Mouse (Mus musculus): ENCODE data around the gene Cfap299.
A peak's percentile ranks its signal among the peaks of the same experiment; 100 is the strongest.

Gene Cfap299

DNA sequence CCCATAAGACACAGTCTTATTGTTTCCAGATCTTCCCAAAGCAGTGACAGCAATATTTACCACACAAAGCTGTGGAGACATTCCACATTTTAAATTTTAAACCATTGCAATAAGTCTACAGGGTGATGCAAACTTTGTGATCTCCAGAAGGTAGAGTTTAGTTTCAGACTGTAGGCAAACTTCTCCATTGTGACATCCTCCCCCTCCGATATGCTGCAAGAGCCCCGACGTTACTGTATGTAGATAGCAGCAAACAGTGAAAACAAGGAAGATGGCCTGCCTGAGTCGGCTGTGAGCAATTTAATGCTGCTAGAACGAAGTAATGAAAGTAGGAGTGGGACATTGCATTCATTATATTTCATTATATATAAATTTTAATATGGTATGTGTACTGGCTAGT is 359.1 kb downstream of the Cfap299 start:
- DNase-seq = no peak

DNA sequence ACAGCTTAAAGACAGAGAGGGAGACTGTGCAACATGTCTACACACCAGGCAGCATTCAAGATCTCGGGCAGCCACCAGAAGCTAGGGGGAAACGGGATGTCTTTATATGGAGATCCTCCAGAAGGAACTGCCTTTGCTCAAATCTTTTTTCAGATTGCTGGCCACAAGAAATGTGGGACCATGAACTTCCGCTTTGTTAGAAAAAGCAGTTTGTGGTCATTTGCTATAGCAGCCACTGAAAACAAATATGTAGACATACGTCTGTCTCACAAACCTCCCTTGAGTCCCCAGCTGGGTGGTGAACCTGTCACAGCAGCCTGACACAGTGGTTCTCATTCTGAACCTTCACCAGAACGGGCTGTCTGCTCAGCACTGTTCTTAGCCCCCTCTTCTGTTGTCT is 363.0 kb downstream of the Cfap299 start:
- no peak for DNase-seq

DNA sequence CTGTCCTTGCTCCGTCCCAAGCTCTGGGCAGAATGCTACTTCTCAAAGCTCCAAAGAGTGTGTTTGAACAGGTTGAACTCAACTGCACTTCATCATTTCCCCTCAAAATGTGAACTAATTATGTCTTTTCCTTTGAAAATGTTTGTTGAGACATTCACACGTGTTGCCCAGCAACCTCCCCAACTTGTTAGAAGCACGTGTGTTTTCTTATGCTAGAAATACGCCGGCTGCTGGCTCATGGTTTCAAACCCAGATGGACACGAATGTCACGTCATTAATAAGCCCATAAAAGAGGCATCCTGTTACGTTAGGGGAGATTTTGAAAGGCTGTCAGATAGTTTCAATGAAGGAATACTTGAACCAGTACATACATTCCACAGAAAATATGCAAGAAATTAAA is 367.2 kb downstream of the Cfap299 start:
- DNase-seq = no peak

DNA sequence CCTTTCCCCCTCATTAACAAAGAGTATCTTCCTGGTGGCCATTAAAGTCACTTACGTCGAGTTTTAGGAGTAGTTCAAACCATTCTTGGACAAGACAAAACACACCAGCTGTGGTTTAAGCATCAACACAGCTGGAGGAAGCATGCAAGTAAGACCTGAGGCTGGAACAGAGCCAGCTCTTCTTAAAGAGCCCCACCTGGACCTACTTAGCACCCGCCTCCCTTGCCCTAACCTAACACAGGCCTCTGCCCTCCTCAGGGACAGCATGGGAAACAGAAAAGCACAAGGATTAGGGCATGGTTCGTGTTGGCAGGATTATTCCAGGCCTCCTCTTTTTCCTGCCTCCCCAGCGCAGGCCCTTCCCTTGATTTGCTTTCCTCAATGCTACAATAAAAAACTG is 374.9 kb downstream of the Cfap299 start:
- DNase-seq = no peak

DNA sequence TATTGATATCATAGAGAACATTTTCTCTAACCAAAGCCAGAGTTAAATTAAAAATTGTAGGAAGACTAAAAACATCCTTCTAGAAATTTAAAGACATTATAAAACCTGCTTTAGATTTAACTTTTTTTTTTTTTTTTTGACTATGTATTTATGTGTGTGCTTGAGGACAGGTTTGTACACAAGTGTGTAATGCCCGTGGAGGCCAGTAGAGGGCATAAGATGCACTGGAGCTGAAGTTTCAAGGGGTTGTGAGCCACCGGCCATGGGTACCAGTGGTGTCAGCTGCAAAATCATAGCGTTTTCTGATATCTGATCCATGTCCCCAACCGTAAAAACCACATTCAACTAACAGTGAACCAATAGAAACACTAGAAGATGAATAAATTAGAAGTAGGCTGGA is 377.5 kb downstream of the Cfap299 start:
- DNase-seq = no peak

DNA sequence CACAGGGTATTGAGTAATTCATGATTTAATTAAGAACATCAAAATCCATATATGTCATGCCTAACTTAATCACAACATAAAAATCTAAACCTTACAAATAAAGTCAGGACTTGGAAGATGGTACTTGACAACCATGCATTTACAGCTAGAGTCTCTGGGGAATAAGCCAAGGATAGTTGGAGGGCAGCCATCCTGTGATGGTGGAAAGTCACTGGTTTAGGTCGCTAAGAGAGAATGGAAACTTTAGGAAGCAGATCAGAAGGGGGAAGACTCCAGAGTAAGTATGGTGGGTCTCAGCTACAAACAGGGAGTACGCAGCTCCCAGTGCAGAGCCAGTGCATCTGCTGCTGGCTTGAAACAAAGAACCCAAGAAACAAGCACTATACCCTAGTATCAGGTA is 386.3 kb downstream of the Cfap299 start:
- no peak for DNase-seq

DNA sequence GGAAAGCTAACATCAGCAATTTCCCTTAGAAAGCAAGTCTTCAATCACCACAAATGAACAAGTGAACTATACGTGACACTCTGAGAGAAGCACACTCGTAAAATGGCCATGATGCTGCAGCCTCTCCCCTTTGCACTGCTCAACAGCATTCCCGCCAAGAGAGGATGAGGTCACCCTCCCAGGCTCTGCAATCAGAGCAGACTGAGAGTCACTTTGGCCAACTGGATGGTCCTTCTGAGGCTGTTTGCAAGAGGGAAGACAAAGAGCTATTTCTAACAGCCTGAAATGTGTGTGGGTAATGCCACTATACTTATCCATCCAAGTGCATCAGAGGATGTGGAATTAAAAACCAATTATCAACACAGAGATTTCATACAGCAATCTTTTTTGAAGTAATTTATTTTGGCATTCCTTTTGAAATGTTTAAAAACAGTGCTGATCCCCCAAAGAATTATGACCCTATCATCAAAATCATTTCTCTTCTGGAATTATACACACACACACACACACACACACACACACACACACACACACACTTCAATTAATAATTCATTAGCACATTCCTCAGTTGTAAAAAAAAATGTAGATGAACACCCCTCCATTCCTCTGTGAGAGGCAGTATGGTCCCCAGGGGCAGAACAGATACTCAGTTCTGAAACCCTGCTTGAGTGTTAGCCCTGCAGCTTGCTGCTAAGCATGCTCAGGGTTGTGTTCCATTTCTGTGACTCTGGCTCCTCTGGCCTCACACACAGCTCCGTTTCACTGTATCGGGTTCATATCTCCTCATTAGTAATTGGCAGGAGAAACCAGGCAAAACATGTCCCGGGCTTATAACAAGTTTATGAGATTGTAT is 403.3 kb downstream of the Cfap299 start:
- no peak for DNase-seq

DNA sequence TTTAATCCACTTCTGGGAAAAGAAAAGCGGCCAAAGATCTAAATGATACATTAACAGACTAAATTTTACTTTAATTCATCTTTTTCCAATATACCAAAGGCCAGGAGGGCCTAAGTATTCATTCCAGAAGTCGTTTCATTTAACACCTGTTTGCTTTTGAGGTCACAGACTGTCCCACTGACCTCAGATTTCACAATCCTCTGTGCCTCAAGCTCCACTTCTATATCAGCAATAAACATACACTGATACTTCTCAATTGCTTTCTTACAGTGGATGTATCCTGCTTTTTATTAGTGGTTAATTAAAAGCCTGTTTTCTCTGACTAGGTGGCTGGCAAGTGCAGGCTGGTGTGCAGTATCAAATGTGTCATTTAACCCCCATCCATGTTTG is 403.9 kb downstream of the Cfap299 start:
- no peak for DNase-seq

DNA sequence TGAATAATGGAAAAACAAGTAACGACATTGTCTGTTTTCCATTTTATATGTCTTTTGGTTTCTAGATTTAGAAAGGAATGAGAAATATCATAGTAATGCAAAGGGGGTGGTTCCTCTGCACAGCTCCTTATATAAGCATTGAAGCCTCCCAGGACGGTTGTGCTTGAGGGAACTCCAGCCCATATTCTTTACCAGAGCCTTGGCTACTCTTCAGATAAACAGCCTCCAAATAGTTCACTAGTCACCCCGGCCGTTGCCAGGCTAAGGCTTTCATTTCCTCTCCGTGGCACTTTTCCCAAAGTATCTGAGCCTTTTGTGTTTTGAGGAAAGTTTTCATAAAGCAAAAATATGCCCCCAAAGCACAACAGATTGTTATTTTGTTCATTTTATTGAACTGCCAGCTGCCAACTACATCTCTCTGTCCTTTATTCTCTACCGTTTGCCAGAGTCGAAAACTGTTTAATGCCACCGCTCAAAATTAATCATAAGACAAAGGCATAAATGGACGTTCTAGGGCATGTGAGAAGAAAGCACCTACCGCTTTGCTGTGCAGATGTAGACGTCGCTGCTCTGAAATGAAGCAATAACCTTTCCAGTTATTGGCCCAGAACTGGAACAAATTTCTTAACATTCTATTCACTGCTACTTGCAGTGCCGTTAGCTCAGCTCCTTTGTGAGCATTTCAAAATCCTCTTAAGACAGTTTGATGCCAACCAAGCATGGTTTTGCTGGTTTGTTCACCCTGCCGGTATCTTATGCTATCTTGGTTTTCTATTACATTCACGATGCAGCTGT is 433.0 kb downstream of the Cfap299 start:
- no peak for DNase-seq

DNA sequence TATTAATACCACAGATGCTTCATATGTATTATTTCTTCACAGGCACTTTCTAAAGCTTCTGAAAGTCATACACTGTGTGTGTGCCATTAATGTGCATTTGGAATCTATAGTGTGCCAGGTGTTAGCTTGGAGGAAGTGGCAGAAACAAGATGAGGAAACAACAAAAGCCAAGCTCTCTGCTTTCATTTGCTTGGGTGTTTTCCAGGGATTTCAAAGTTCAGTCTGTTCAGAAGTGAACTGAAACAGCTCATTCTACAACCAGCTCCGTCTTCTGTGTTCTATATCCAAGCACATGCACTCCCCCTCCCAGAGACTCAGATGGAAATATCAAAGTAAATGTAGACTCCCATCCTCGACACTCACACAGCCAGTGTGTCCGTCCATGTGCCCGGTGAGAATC is 449.5 kb downstream of the Cfap299 start:
- DNase-seq = no peak

DNA sequence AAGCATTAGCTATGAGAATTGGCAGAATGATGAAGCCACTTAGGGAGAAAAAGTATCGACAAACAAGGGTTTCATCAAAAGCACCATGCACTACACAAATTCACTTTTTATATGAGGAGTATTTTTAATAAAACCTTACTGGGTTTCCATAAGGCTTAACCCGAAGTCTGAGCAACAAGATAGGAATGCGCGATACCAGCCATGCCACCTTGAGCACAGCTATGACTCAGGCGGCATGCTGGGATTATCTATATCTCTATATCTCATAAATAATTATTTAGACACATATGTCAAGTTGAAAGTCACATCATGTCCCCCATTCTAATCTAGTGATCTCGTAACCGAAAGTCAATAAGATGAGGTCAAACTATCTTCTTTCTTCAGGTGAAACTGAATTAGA is 453.0 kb downstream of the Cfap299 start:
- DNase-seq = no peak

DNA sequence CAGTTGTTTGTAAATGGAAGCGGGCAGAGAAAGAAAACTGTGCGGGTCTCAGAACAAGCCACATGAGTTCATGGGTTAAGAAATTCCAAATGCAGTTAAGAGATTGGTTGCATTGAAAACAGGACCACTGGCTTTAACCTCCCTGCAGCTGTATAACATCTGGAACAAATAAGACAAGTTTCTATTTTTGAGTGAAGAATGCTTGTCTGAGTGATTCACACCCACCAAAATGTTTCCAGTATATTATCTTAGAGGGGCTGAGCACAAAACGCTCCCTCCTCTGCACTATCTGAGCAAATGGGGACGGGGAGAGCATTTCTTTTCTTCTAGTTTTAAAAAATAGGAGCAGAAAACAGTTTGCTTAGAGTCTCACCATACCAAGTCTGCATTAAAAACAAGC is 458.6 kb downstream of the Cfap299 start:
- no peak for DNase-seq

DNA sequence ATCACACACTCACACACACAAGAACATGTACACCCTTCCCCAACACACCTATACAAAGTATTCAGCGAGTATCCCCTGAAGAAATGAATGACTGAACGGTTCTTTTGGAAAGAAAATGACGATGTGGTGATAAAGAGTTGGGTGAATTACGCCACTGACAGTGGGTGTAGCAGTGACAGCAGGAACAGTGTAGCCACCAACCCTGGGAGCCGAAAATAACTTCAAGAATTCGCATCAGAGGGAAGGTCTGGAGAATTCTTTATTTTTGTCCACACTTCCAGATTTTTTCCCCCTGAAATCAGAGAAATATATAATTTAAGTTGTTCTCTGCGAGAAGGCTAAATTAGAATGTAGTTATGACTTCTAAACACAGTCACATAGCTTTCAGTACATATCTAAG is 459.5 kb downstream of the Cfap299 start:
- DNase-seq = no peak

DNA sequence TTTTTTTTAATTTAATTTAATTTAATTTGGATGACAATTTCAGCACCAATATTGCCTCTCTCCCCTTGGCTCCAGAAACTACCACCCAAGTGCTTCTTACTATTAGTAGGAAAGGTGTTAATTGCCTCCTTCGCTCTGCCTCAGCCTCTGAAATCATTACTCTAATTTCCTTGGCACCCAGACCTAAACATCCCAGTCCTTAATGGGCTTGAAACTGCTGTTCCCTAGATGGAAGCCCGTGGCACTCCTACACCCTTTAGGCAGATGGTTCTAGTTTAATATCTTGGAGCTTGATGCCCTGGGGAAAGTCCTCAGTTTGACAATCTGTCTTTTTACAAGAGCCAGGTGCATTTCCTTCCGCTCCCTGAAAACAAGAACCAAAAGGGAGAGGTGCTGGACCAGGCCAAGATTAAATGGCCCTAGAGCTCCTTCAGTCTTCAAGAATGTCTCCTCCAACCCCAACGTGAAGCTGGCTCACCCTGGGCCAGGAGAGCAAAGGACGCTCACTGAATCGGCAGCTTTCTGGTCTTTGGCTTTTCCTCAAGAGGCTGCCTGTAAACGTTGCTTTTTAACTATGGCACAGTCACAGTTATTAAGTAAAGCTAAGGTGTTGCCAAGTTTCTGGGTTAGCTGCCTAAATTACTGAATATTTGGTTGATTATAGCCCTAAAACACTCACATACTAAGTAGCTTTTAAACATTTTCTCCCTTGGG is 461.9 kb downstream of the Cfap299 start:
- DNase-seq = no peak

DNA sequence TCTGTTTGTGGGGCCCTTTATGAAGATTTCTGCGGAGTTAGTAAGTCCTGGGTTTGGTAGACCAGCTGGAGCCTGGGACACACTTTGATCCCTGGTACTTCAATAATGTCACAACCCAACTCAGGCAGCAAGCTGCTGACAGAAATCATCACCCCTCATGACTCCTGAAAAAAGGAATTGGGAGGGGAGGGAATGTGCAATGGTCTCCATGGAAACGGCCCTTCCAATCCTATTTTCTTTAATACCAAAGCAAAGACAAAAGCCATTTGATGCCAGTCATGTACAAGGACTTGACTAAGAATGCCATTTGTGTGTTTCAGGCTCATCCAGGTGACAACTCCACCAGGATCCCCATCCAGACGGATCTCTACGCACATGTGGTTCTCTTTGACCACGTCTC is 472.4 kb downstream of the Cfap299 start:
- DNase-seq = no peak

DNA sequence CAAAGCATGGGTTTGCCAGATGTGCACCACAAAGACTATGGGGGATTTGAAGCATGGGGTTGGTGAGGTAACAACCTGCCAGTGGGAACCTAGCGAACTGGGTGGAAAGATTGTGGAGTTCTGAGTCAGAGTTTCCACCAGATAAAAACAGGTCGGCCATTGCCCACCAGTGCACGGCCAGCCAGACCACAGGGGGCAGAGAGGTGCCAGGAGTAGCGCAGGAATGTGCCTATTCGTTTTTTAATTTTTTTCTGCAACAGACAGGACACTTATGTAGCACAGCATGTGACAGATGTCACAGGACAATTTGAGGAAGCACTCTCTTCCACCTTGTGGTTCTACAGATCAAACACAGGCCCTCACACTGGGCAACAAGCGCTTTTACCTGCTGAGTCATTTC is 475.7 kb downstream of the Cfap299 start:
- no peak for DNase-seq

DNA sequence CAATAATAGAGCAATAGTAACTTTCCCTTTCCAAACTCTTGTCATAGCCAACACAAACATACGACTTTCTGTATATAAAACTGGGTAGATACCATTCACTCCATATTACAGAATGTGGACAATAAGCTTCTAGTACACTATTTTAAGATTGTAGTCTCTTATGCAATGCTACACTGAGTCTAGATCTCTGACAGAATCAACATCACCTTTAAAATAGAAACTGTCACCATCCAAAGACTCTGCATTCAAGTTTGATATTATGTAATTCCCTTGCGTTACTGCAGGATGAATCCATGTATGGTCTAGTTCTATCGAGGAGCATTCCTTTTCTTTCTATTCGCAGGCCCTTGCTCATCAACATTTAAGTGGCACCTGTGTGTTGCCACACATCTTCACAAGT is 477.4 kb downstream of the Cfap299 start:
- DNase-seq = no peak

DNA sequence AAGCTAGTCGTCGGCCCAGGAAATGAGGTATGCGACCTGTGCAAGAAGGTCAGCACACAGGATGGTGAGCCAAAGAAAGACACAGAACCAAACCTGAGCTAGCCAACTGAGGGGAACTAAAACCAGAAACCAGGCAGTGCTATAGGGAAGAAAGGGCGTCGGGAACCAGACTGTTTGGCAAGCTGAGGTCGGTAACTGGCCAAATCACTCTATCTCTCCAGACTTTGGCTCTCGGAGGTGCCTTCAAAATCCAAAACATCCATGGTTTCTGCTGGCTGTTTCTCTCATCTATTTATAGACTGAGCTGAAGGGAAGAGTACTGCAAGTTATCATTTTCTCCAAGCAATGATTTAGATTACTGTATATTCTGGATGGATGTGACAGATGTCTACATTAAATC is 477.9 kb downstream of the Cfap299 start:
- DNase-seq = peak; percentile 8

DNA sequence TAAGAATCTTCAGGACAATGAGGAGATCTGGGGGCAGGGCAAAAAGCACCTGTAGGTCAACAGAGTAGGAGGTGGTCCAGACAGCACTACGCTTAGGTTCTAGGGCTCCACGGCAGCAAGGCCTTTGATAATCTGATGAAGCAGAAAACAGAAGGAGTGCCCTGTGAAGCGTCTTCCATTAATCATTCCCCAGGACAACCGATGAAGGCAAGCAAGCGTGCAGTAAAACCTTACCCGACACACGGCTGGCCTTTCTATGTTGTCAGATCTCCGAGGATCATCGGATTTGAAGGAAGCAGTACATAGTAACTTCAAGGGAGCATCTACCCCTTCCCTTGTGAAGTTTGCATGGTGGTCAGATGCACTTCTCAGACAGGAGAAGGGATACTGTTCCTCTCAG is 478.8 kb downstream of the Cfap299 start:
- DNase-seq = no peak

DNA sequence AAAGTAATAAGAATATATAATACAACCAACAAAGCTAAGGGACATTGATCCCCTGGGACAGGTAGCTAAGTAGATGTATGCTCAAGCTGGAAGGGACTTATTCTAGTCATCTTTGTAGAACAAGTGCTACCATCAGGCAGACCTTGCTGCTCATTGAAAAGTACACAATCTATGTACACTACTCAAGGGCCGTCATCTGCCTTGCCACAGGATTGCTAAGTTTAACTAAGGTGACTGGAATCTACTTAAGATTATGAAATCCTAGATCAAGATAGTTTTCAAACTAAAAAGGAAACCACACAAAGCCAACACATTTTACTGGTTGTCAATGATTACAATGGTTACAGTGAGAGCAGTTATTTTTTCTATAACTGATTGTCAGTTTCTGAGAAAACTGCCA is 483.3 kb downstream of the Cfap299 start:
- DNase-seq = no peak

DNA sequence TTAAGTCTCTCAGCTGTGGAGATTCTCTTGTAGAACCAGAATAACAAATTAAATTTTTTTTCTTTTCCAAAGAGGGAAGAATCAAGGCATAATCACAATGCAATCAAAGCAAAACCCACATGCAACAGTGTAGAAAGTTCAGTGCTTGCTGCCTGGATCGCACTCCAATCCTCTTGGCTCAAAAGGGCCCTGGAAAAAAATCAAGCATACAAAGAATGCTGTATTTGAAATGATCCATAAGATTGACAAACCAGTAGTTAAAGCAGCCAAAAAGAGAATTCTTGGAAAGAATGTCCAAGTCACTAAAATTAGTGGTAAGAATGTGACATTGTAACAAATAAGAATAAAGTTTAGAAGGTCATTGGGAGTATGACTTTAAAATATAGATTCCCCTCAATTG is 486.2 kb downstream of the Cfap299 start:
- no peak for DNase-seq

DNA sequence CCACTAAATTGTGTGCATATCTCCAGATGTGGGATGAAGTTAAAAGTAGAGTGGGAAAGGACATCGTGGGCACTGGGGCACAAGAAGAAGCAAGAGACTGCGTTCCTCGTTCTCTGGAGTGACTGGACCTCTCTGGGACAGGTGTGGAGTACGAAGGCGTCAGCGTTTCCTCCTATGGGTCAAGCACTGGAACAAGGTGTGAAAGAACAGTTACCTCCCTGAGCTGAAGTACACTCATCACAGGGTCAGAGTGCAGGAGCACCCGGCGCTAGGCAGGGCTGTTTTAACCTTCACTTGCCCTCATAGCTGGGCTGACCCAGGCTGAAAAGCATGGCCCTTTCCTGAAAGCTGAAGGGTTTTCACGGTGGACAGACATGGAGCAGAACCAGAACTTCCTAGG is 504.7 kb downstream of the Cfap299 start:
- no peak for DNase-seq

DNA sequence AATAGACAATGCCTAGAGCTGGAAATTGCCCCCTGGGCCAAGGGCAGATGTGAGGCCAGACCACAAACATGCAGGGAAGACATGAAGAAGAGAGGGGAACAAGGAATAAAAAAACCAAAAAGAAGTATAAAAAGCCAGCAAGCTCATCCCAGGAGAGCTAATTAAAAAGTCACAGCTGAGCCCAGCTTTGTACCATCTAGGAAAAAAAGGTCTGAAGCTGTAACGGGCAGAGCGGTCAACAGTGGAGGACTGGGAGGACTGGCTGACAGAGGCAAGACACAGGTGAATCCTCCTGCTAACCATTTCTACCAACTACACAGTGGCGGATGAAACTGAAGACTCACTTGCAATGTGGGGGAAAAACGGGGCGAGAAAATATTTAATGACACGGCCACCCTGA is 505.2 kb downstream of the Cfap299 start:
- DNase-seq = no peak
